Mouse (Mus musculus): ENCODE measurements around the gene Vmn1r85. TPM values are rescaled to one million over a fixed set of nuclear protein-coding genes. Genes with fewer than 3 reads are reported as not detected.

The Vmn1r85 gene
- polyA plus RNA-seq, 2 experiments, result not detected

DNA sequence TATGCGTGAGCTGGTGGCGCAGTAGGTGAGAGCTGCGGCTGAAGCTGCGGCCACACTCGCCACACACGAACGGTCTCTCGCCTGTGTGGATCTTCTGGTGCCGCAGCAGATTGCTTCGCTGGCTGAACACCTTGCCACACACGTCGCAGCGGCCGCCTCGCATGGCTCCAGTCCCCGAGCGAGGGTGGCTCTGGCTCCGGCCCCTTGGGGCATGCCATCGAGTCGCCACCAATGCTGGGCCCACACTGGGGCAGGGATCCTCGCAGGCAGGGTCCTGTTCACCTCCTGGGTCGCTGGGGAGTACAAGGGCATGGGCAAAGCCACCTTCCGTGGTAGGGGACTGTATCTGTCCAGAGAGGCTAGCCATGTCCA is 50.7 kb downstream of the Vmn1r85 start:
- H3K4me1 ChIP-seq (replicated peaks; ENCODE audit: control insufficient read depth in 2 of 2, insufficient read depth in 2 of 2, low read length in 1 of 2), result peaks cover 2 to 3% of the 10 kb centered on the region in 2 experiments; a peak in 3 of 4 replicates
- DNase-seq (ENCODE audit: low read depth in 3 of 3, low spot score in 3 of 3) (no peak), ATAC-seq (ENCODE audit: insufficient read depth) (no peak)
- H3K27me3 ChIP-seq (ENCODE audit: control insufficient read depth, insufficient read depth, low read length), result peaks cover 31% of the 10 kb centered on the region
- H3K27ac ChIP-seq, result no peak overlapping the region
- H3K9me3 ChIP-seq (ENCODE audit: control insufficient read depth, low read length), result no peaks in the 10 kb centered on the region
- peak overlapping the region; percentile 65 for H3K4me2 ChIP-seq (ENCODE audit: low read depth)
- H3K9ac ChIP-seq (replicated peaks), result no peak overlapping the region
- no peaks in the 10 kb centered on the region for H3K36me3 ChIP-seq (replicated peaks; ENCODE audit: control insufficient read depth, insufficient read depth, low read depth)
- WGBS (ENCODE audit: insufficient replicate concordance), result 3% methylated on average over 23 of the region's 23 CpGs
- no peak for TF ChIP-seq CTCF (IDR thresholded peaks at IDR 0.05; ENCODE audit: low read depth)
- no peak for TF ChIP-seq EP300 (IDR thresholded peaks at IDR 0.05; ENCODE audit: low read depth)
- peak overlapping the region in 1 of 2 experiments; percentile 42; a peak in 2 of 4 replicates for H3K4me3 ChIP-seq (ENCODE audit: insufficient read depth in 1 of 2, low read depth in 2 of 2, low read length in 2 of 2)

DNA sequence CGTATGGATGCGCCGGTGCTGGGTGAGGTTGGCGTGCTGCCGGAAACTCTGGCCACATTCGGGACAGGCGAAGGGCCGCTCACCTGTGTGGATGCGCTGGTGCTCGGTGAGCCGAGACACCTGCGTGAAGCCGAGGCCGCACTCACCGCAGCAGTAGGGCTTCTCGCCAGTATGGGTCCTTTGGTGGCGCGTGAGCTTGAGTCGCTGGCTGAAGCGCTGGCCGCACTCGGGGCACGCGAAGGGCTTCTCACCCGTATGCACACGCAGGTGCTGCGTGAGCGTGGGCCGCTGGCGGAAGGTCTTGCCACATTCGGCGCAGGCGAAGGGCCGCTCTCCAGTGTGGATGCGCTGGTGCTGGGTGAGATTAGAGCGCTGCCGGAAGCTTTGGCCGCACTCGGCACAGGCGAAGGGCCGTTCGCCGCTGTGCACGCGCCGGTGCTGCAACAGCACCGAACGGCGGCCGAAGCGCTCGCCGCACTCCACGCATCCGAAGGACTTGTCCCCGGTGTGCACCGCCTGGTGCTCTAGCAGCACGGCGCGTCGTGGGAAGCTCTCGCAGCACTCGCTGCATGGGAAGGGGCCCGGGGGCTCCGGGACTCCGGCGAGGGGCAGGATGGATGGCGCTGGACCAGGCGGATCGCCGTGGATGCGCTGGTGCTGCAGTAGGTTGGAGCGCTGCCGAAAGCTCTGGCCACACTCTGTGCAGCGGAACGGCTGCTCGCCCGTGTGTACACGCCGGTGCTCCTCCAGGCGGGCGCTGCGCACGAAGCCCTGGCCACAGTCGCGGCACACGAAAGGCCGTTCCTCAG is 51.3 kb downstream of the Vmn1r85 start:
- 6% methylated on average over 88 of the region's 88 CpGs for WGBS (ENCODE audit: insufficient replicate concordance)
- Histone ChIP-seq H3K4me1 (replicated peaks; ENCODE audit: control insufficient read depth in 2 of 2, insufficient read depth in 2 of 2, low read length in 1 of 2) (peaks cover 6 to 9% of the 10 kb centered on the region in 2 experiments), H3K36me3 (replicated peaks; ENCODE audit: control insufficient read depth, insufficient read depth, low read depth) (no peaks in the 10 kb centered on the region), H3K27ac (no peak overlapping the region), H3K27me3 (ENCODE audit: control insufficient read depth, insufficient read depth, low read length) (peaks cover 31% of the 10 kb centered on the region), H3K4me2 (ENCODE audit: low read depth) (peak overlapping the region; percentile 65), H3K9me3 (ENCODE audit: control insufficient read depth, low read length) (no peaks in the 10 kb centered on the region), H3K9ac (replicated peaks) (no peak overlapping the region), H3K4me3 (ENCODE audit: insufficient read depth in 1 of 2, low read depth in 2 of 2, low read length in 2 of 2) (peak overlapping the region; percentile 1 to 42; a peak in 2 of 4 replicates)
- ATAC-seq (ENCODE audit: insufficient read depth) (no peak), DNase-seq (ENCODE audit: low read depth in 3 of 3, low spot score in 3 of 3) (no peak)
- TF ChIP-seq EP300 (IDR thresholded peaks at IDR 0.05; ENCODE audit: low read depth), result no peak
- TF ChIP-seq CTCF (IDR thresholded peaks at IDR 0.05; ENCODE audit: low read depth), result no peak

DNA sequence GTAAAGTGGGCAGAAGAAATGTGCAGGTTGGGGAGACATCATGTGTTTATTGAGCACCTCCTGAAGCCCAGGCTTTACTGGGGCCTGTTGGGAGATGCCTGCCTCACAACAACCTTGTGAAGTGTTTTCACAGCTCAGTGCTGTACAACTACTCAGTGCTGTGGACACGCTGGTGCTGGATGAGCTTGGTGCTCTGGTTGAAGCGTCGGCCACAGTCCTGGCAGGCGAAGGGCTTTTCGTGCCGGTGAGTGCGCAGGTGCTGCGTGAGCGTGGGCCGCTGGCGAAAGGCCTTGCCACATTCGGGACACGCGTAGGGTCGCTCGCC is 51.9 kb downstream of the Vmn1r85 start:
- H3K27ac ChIP-seq, result no peak overlapping the region
- 38% methylated on average over 16 of the region's 16 CpGs for WGBS (ENCODE audit: insufficient replicate concordance)
- no peak overlapping the region for H3K9ac ChIP-seq (replicated peaks)
- H3K4me2 ChIP-seq (ENCODE audit: low read depth), result no peak overlapping the region
- no peak overlapping the region for H3K4me3 ChIP-seq (ENCODE audit: insufficient read depth in 1 of 2, low read depth in 2 of 2, low read length in 2 of 2)
- H3K9me3 ChIP-seq (ENCODE audit: control insufficient read depth, low read length), result no peaks in the 10 kb centered on the region
- ATAC-seq (ENCODE audit: insufficient read depth) (no peak), DNase-seq (ENCODE audit: low read depth in 3 of 3, low spot score in 3 of 3) (no peak)
- H3K4me1 ChIP-seq (replicated peaks; ENCODE audit: control insufficient read depth in 2 of 2, insufficient read depth in 2 of 2, low read length in 1 of 2), result peaks cover 7 to 11% of the 10 kb centered on the region in 2 experiments
- TF ChIP-seq CTCF (IDR thresholded peaks at IDR 0.05; ENCODE audit: low read depth) (no peak), EP300 (IDR thresholded peaks at IDR 0.05; ENCODE audit: low read depth) (no peak)
- peaks cover 31% of the 10 kb centered on the region for H3K27me3 ChIP-seq (ENCODE audit: control insufficient read depth, insufficient read depth, low read length)
- no peaks in the 10 kb centered on the region for H3K36me3 ChIP-seq (replicated peaks; ENCODE audit: control insufficient read depth, insufficient read depth, low read depth)

DNA sequence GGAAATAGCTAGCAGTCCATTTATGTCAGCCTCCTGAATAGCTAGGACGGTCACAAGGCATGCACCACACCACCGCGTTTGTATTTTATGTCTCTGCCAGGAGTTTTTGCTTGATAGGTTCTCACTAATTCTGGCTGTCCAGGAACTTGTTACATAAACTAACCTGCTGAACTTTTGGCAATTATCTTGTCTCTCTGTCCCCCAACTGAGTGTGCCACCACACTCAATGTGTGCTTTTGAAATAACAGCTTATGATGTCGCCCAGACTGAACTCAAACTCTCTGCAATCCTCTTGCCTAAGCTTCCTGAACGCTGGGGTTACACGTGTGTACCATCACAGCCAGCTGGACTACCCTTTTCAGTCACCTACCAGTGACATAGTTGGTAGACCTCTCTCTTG is 52.5 kb downstream of the Vmn1r85 start:
- TF ChIP-seq EP300 (IDR thresholded peaks at IDR 0.05; ENCODE audit: low read depth), result no peak
- TF ChIP-seq CTCF (IDR thresholded peaks at IDR 0.05; ENCODE audit: low read depth), result no peak
- Histone ChIP-seq H3K36me3 (replicated peaks; ENCODE audit: control insufficient read depth, insufficient read depth, low read depth) (no peaks in the 10 kb centered on the region), H3K4me2 (ENCODE audit: low read depth) (no peak overlapping the region), H3K27ac (no peak overlapping the region), H3K4me3 (ENCODE audit: insufficient read depth in 1 of 2, low read depth in 2 of 2, low read length in 2 of 2) (no peak overlapping the region), H3K9me3 (ENCODE audit: control insufficient read depth, low read length) (no peaks in the 10 kb centered on the region), H3K9ac (replicated peaks) (no peak overlapping the region), H3K4me1 (replicated peaks; ENCODE audit: control insufficient read depth in 2 of 2, insufficient read depth in 2 of 2, low read length in 1 of 2) (peaks cover 7 to 11% of the 10 kb centered on the region in 2 experiments), H3K27me3 (ENCODE audit: control insufficient read depth, insufficient read depth, low read length) (peaks cover 31% of the 10 kb centered on the region)
- WGBS (ENCODE audit: insufficient replicate concordance), result 56% methylated on average over 6 of the region's 6 CpGs
- ATAC-seq (ENCODE audit: insufficient read depth) (no peak), DNase-seq (ENCODE audit: low read depth in 3 of 3, low spot score in 3 of 3) (no peak)

DNA sequence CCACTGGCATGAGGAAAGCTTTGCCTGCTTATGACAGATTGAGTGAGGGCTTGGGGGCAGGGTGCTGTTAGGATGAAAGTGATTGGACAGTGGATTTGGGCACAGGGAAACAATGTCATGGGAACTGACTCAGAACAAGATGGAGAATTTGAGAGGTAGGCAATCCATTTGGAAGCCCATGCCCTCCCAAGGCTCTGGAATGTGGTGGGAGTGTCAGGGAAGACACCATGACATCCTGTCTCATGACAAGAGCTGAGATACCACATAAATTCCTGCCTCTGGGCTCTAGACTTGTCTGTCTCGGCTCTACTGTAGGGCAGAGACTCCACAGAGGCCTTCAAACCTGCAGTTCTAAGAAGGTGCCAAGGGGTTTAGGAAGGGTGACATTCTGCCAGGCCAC is 53.7 kb downstream of the Vmn1r85 start:
- Histone ChIP-seq H3K36me3 (replicated peaks; ENCODE audit: control insufficient read depth, insufficient read depth, low read depth) (peaks cover 2% of the 10 kb centered on the region), H3K4me2 (ENCODE audit: low read depth) (no peak overlapping the region), H3K27me3 (ENCODE audit: control insufficient read depth, insufficient read depth, low read length) (peaks cover 31% of the 10 kb centered on the region), H3K4me3 (ENCODE audit: insufficient read depth in 1 of 2, low read depth in 2 of 2, low read length in 2 of 2) (no peak overlapping the region), H3K9me3 (ENCODE audit: control insufficient read depth, low read length) (no peaks in the 10 kb centered on the region), H3K9ac (replicated peaks) (no peak overlapping the region), H3K27ac (no peak overlapping the region), H3K4me1 (replicated peaks; ENCODE audit: control insufficient read depth in 2 of 2, insufficient read depth in 2 of 2, low read length in 1 of 2) (peaks cover 11 to 17% of the 10 kb centered on the region in 2 experiments)
- DNase-seq (ENCODE audit: low read depth in 3 of 3, low spot score in 3 of 3) (no peak), ATAC-seq (ENCODE audit: insufficient read depth) (no peak)
- TF ChIP-seq CTCF (IDR thresholded peaks at IDR 0.05; ENCODE audit: low read depth) (no peak), EP300 (IDR thresholded peaks at IDR 0.05; ENCODE audit: low read depth) (no peak)
- 54% methylated on average over 1 of the region's 1 CpGs for WGBS (ENCODE audit: insufficient replicate concordance)
